Comparison of ENCODE assay signal across 19 mouse cellular contexts in the genomic region with DNA sequence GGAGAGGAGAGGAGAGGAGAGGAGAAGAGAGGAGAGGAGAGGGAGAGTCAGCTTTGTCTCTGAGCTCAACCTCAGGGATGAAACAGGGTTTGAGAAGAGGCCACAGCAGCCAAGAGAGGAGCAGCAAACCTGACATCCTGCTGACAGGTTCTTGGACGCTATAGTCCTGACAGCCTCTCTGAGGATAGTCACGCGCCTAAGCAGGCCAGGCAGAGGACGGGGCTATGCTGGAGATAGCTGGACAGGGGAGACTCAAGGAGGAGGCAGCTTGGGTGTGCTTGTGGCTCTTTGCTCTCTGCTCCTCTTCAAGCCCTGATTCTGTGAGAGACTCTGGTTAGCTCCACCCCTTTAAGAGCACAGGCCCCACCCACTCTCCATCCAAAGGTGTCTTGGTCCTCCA. TPM values are rescaled to one million over a fixed set of nuclear protein-coding genes. Genes with fewer than 3 reads are reported as not detected.
"Had no signal": no experiment of that assay in that cellular context is flagged by ENCODE, and none has a peak within 500 bp of the region (broad histone marks: within the 10 kb centered on the region; RNA-seq: fewer than 3 reads in every experiment).

No protein-coding gene starts in this region.

- H3K9ac ChIP-seq: liver, embryonic 15.5 days; neural tube, embryonic 15.5 days had no signal

- ATAC-seq: lung, postnatal 0 days had no signal

- DNase-seq: kidney, postnatal 14 days; lung, adult 2 months; lung, postnatal 4 days; midbrain, embryonic 14.5 days; right cerebral cortex, postnatal 4 days; spleen, adult 18-20 months; thymus, adult 18-20 months; thymus, postnatal 14 days had no signal

- H3K4me2 ChIP-seq: liver, embryonic 11.5 days; liver, embryonic 15.5 days; neural tube, embryonic 15.5 days had no signal

- H3K36me3 ChIP-seq: limb, embryonic 10.5 days; liver, embryonic 15.5 days; midbrain, embryonic 10.5 days; neural tube, embryonic 15.5 days had no signal

- H3K4me1 ChIP-seq: limb, embryonic 10.5 days; liver, embryonic 15.5 days; neural tube, embryonic 15.5 days had no signal

- H3K9me3 ChIP-seq: limb, embryonic 10.5 days; liver, embryonic 15.5 days; midbrain, embryonic 10.5 days; neural tube, embryonic 15.5 days had no signal

- H3K27me3 ChIP-seq: liver, embryonic 15.5 days; neural tube, embryonic 15.5 days had no signal

- H3K27ac ChIP-seq: left cerebral cortex, adult 2 months; limb, embryonic 10.5 days; liver, embryonic 15.5 days; midbrain, embryonic 10.5 days; neural tube, embryonic 15.5 days had no signal

- H3K4me3 ChIP-seq: left cerebral cortex, adult 2 months; limb, embryonic 10.5 days; liver, embryonic 15.5 days; midbrain, embryonic 10.5 days; myocyte; neural tube, embryonic 15.5 days had no signal

RNA-seq across cellular contexts. Expression of a gene that starts 14.9 kb away (rescaled TPM):
- total RNA-seq: megakaryocyte, adult 5-6 weeks had no signal
- polyA plus RNA-seq: large intestine, adult 2 months; myocyte; urinary bladder, adult 2 months had no signal
